Mouse (Mus musculus) hindbrain, postnatal 0 days (tissue): ENCODE data around the gene Noct. TPM values are rescaled to one million over a fixed set of nuclear protein-coding genes. Genes with fewer than 3 reads are reported as not detected.
"Not testable (repeated sequence)": the region's sequence is repeated elsewhere in the genome, so short reads cannot be mapped to it uniquely, and the experiment has no call there.

Experiments used
- ATAC-seq: fragments of 200-750 bp; cut with Nextera tagmentation; 2 replicates; pipeline ENCODE4 v1.8.0; 2017; ENCODE audit warnings: mild to moderate bottlenecking, moderate TSS enrichment, moderate library complexity
- DNase-seq: peaks from one replicate; pipeline ENCODE4 v3.0.0-alpha.2; 2015; ENCODE audit warnings: low spot score
- H3K27ac ChIP-seq: fragments of 300-500 bp; sonication (generic); 2 replicates; pipeline ENCODE4 v1.5.1; 2014; ENCODE audit warnings: mild to moderate bottlenecking
- H3K27me3 ChIP-seq: fragments of 300-500 bp; sonication (generic); 2 replicates; pipeline ENCODE4 v1.6.1; 2014; ENCODE audit warnings: low read length, mixed read lengths; ENCODE audit not compliant: insufficient read depth
- H3K36me3 ChIP-seq: fragments of 300-500 bp; sonication (generic); 2 replicates; pipeline ENCODE4 v1.6.1; 2014; ENCODE audit warnings: low read length, mixed read lengths; ENCODE audit not compliant: insufficient read depth
- H3K4me1 ChIP-seq: fragments of 300-500 bp; sonication (generic); 2 replicates; pipeline ENCODE4 v1.6.1; 2014; ENCODE audit warnings: antibody characterized with exemption, low read length, mixed read lengths; ENCODE audit not compliant: insufficient read depth
- H3K4me2 ChIP-seq: fragments of 300-500 bp; sonication (generic); 2 replicates; pipeline ENCODE4 v1.6.1; 2014; ENCODE audit warnings: low read depth, mild to moderate bottlenecking, low read length, moderate library complexity, mixed read lengths
- H3K4me3 ChIP-seq: fragments of 300-500 bp; sonication (generic); 2 replicates; pipeline ENCODE4 v1.5.1; 2014; ENCODE audit warnings: low read length
- H3K9ac ChIP-seq: fragments of 300-500 bp; sonication (generic); replicated peaks from 2 replicates; pipeline ENCODE4 v1.6.1; 2014; ENCODE audit warnings: mild to moderate bottlenecking, low read length, moderate library complexity, mixed read lengths
- H3K9me3 ChIP-seq: fragments of 300-500 bp; sonication (generic); 2 replicates; pipeline ENCODE4 v1.6.1; 2016; ENCODE audit warnings: low read length, mixed read lengths
- CTCF ChIP-seq: IDR thresholded peaks from 2 replicates; pipeline ENCODE4 v1.5.1; 2016; ENCODE audit warnings: antibody characterized with exemption, control low read depth, low read depth
- WGBS: fragments of 180-500 bp; shearing (Covaris S2); extraction: QIAGEN DNeasy Blood & Tissue Kit; methylation state at CpG from one replicate; pipeline ENCODE4 v1.1.7; 2014; 5-methylcytosine and 5-hydroxymethylcytosine counted together
- polyA plus RNA-seq: library from polyadenylated mRNA; unstranded; fragments of >200 nt; fragmentation: Nextera tagmentation; extraction: Ambion mirVana; gene quantifications from 2 replicates; pipeline ENCODE4 v1.2.1, GENCODE M21; 2015
- total RNA-seq: library from RNA; depleted of rRNA; stranded (reverse); fragments of >200 nt; gene quantifications from 2 replicates; pipeline ENCODE4 v1.2.3, GENCODE M21; 2014; rRNA removed

The Noct gene
- 40.8 and 41.9 TPM in 2 replicates for total RNA-seq
- 27.7 and 31.6 TPM in 2 replicates for polyA plus RNA-seq

DNA sequence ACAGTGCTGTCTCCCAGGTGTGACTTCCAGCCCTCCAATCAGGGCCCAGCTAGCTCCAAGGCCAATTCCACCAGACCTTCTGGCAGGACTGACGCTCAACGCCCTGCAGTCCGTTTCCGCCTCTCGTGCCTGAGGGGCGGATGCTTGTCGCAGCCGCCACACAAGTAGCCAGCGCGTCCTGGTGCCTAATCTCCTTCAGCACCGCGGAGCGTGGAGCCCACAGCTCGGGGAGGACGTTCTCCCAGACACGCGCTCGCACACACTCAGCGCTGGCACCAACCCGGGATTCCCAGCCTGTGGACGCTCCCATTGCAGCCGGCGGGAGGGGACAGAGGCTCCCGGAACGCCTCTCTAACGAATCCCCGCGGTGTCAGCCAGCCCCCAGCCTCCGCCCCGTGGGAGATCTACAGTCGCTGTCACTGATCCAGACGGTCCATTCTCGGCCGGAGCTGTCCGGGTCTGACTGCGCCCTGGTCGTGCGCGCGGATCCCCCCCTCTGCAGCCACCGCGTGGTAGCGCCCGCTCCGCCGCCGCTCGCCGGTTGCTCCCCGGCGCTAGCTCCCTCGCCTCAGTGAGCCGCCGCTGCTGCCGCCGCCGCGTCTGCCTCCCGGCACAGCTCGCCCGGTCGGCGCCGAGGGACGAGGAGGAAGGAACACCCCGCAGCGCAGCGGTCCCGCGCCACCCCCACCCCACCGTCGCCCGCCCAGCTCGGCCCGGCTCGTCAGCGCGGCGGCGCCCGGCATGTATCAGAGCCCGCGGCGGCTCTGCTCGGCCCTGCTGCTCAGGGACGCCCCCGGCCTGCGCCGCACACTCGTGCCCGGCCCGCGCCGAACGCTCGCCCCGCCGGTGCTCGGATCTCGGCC, at the start of gene Noct:
TSS of gene Noct (plus strand) at position 85 of the 863 bp plus-strand sequence.
- H3K4me2 ChIP-seq: peak within 1 kb of the TSS; percentile 69

DNA sequence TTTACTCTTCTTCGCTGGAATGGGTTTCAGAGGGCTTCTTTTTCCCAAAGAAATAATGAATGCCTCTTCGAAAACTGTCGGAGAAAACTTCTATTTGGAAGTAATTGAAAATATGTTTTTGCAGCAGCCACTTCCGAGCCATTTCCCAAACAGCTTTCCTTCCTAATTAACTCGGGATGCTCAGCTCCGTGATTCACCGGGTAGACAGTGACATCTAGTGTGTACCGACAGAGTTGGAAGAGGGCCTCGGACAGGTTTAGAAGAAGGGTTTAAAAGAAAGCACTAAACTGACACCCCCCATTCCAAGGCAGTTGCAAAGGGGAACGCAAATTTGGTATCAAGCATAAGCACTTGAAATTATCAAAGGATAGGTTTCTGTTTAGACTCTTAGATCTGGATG, 46.1 kb upstream of the Noct start:
- Histone ChIP-seq H3K9ac (no peak overlapping the region), H3K9me3 (no peaks in the 10 kb centered on the region), H3K4me3 (no peak overlapping the region), H3K4me1 (no peaks in the 10 kb centered on the region; the same call in 1 of the 2 replicates), H3K36me3 (no peaks in the 10 kb centered on the region), H3K27ac (no peak overlapping the region), H3K4me2 (no peak overlapping the region), H3K27me3 (no peaks in the 10 kb centered on the region)
- ATAC-seq (no peak), DNase-seq (peak; percentile 77)
- TF ChIP-seq CTCF: peak; percentile 62
- 34% methylated on average over 10 of the region's 10 CpGs for WGBS

More for the DNA sequence above, at the start of gene Noct:
- H3K9me3 ChIP-seq: no peaks in the 10 kb centered on the region
- DNase-seq (peak; percentile 93), ATAC-seq (peak; percentile 91)
- peak within 1 kb of the TSS; percentile 96 for H3K9ac ChIP-seq
- H3K4me1 ChIP-seq: no peaks in the 10 kb centered on the region
- no peaks in the 10 kb centered on the region for H3K27me3 ChIP-seq
- TF ChIP-seq CTCF: no peak
- under 1% methylated on average over 64 of the region's 100 CpGs for WGBS
- H3K27ac ChIP-seq: peak within 1 kb of the TSS; percentile 99
- peak within 1 kb of the TSS; percentile 88 for H3K4me3 ChIP-seq
- no peaks in the 10 kb centered on the region for H3K36me3 ChIP-seq

DNA sequence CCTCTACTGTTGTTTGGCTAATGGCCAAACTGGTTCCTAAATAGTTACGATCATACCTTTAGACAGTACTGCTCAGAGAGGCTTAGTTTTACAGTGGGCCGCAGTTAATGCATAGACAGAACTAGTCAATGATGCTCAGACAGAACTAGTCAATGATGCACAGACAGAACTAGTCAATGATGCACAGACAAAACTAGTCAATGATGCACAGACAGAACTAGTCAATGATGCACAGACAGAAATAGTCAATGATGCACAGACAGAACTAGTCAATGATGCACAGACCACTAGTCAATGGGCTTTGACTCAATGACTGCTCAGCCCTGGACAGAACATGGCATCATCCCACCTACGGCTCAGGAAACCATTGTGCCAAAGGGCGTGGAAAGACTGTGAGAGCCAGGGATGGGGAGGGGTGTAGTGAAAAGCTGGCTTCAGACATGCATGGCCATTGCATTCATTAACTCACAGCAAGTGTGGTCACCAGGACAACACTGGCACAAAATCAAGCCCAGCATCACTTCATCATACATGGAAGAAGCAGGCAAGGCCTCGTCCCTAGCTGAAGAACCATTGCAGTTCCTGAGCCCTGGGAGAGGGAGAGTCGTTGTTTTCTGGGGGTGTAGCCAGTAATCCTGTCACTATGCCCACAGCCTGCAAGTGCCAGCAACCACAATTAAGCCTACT, 44.6 kb upstream of the Noct start:
- H3K4me3 ChIP-seq: no peak overlapping the region
- TF ChIP-seq CTCF: no peak

DNA sequence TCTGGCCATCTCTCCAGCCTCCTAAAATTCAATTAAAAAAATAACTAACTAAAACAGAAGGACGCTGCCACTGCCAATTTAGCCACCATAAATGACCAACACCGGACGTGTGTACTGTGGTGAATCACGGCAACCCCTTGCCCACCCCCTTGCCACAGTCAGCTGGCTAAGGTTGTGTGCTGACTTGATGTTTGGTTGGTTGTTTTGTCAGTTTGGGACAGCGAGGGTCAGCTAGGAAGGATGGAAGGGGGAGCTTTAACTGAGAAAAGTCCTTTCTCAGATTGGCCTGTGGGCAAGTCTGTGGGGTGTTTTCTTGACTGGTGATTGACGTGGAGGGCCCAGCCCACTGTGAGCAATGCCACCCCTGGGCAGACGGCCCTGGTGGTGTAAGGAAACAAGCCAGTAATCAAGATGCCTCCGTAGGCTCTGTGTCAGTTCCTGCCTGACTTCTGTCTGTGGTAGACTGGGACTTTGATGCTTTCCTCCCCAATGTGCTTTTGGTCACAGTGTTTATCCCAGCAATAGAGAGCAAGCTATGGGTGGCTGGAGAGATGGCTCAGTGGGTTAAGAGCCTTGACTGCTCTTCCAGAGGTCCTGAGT, 43.8 kb upstream of the Noct start:
- TF ChIP-seq CTCF: no peak
- no peaks in the 10 kb centered on the region; the same call in 1 of the 2 replicates for H3K4me1 ChIP-seq
- H3K9ac ChIP-seq: no peak overlapping the region
- no peak overlapping the region for H3K4me3 ChIP-seq
- WGBS: 65% methylated on average over 8 of the region's 8 CpGs
- no peaks in the 10 kb centered on the region for H3K36me3 ChIP-seq
- H3K27me3 ChIP-seq: no peaks in the 10 kb centered on the region
- H3K4me2 ChIP-seq: no peak overlapping the region
- no peaks in the 10 kb centered on the region for H3K9me3 ChIP-seq
- ATAC-seq: no peak
- no peak overlapping the region; the same call in 1 of the 2 replicates for H3K27ac ChIP-seq
- DNase-seq: no peak

More for the DNA sequence above, 44.6 kb upstream of the Noct start:
- no peaks in the 10 kb centered on the region for H3K9me3 ChIP-seq
- no peak overlapping the region for H3K4me2 ChIP-seq
- H3K27me3 ChIP-seq: no peaks in the 10 kb centered on the region
- no peak overlapping the region for H3K9ac ChIP-seq
- WGBS: 53% methylated on average over 6 of the region's 6 CpGs
- H3K4me1 ChIP-seq: no peaks in the 10 kb centered on the region; the same call in 1 of the 2 replicates
- ATAC-seq: peak; percentile 85
- DNase-seq: peak; percentile 75
- H3K27ac ChIP-seq: no peak overlapping the region; the same call in 1 of the 2 replicates
- H3K36me3 ChIP-seq: no peaks in the 10 kb centered on the region

DNA sequence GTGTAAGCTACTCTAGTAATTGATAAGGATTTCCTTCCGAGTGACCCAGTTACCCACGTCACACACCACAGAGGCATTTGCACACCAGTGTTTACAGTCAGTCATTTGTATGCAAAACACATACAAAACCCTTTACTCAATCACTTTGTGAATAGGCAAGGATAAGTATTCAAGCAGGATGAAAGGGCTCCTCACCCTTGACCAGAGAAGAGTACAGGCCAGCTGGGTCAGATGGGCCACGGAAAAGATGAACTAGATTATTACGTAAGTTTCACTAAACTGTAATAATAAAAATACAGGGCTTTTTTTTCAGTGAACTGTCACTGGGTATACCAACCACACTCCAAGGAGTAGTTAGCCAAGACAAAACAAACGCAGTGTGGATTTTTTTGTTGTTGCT, 41.8 kb upstream of the Noct start:
- Histone ChIP-seq H3K9me3 (no peaks in the 10 kb centered on the region), H3K4me2 (no peak overlapping the region), H3K4me1 (no peaks in the 10 kb centered on the region; the same call in 1 of the 2 replicates), H3K27me3 (no peaks in the 10 kb centered on the region), H3K9ac (no peak overlapping the region), H3K27ac (no peak overlapping the region), H3K36me3 (no peaks in the 10 kb centered on the region), H3K4me3 (no peak overlapping the region)
- DNase-seq (no peak), ATAC-seq (no peak)
- TF ChIP-seq CTCF: no peak
- WGBS: 60% methylated on average over 5 of the region's 5 CpGs

DNA sequence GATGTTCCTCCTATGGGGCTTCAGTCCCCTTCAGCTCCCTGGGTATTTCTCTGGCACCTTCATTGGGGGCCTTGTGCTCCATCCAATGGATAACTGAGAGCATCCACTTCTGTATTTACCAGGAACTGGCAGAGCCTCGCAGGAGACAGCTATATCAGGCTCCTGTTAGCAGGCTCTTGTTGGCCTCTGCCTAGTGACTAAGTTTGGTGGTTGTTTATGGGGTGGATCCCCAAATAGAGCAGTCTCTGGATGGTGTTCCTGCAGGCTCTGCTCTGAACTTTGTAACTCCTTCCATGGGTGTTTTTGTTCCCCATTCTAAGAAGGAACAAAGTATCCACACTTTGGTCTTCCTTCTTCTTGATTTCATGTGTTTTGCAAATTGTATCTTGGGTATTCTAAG, 40.7 kb upstream of the Noct start:
- not testable (repeated sequence) for H3K9ac ChIP-seq, H3K27me3 ChIP-seq, DNase-seq, H3K4me3 ChIP-seq, ATAC-seq, H3K4me1 ChIP-seq, H3K36me3 ChIP-seq, H3K4me2 ChIP-seq, H3K27ac ChIP-seq, H3K9me3 ChIP-seq
- WGBS: 88% methylated on average over 1 of the region's 1 CpGs

DNA sequence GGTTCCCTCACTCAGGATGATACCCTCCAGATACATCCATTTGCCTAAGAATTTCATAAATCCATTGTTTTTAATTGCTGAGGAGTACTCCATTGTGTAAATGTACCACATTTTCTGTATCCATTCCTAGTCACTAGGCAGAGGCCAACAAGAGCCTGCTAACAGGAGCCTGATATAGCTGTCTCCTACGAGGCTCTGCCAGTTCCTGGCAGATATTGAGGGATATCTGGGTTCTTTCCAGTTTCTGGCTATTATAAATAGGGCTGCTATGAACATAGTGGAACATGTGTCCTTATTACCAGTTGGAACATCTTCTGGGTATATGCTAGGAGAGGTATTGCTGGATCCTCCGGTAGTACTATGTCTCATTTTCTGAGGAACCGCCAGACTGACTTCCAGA, 40.3 kb upstream of the Noct start:
- not testable (repeated sequence) for H3K9me3 ChIP-seq, H3K9ac ChIP-seq, H3K36me3 ChIP-seq, ATAC-seq, H3K4me2 ChIP-seq, DNase-seq, H3K4me1 ChIP-seq, H3K27ac ChIP-seq, H3K27me3 ChIP-seq, H3K4me3 ChIP-seq
- WGBS: 81% methylated on average over 3 of the region's 3 CpGs
